Mouse (Mus musculus): ENCODE data around the gene Gjc1. TPM values are rescaled to one million over a fixed set of nuclear protein-coding genes. Genes with fewer than 3 reads are reported as not detected.

The Gjc1 gene
- polyA plus RNA-seq, 1 experiment from 2014 or later = not detected

DNA sequence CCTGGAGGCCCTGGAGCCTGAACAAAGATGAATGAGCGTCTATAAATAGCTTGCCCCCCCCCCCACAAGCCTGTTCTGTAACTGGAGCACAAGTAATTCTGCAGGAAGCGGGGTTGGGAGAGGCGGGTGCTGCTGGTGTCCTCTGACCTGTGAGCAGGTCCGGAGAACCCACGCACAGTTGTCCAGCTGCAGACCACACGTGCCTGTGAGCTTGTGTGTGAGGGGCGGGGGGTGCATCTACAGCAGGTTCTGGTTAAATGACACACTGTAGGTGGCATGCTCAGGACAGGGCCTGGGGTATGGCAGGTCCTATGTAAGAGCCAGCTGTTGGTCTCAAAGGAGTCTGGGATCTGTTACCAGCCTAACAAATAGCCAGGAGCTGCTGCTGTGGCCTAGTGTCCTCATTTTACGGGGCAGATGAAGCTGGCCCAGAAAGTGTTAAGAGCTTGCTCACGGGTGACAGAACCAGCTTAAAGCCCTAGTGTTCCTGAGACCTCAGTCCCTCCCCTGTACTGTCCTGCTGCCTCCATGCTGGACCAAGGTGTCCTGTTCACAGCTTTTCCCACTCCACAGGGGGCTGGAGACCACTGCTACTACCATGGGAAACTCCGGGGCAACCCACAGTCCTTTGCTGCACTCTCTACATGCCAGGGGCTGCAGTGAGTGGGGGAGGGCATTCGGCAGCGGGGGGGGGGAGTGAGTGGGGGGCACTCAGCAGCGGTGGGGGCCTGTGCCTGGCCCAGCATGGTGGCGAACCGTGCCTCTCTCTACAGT lies 48.7 kb downstream of the Gjc1 start:
- no peaks in the 10 kb centered on the region for H3K79me2 ChIP-seq (ENCODE audit: inconsistent target)
- 84% methylated on average over 15 of the region's 15 CpGs for WGBS (ENCODE audit: missing documents)

DNA sequence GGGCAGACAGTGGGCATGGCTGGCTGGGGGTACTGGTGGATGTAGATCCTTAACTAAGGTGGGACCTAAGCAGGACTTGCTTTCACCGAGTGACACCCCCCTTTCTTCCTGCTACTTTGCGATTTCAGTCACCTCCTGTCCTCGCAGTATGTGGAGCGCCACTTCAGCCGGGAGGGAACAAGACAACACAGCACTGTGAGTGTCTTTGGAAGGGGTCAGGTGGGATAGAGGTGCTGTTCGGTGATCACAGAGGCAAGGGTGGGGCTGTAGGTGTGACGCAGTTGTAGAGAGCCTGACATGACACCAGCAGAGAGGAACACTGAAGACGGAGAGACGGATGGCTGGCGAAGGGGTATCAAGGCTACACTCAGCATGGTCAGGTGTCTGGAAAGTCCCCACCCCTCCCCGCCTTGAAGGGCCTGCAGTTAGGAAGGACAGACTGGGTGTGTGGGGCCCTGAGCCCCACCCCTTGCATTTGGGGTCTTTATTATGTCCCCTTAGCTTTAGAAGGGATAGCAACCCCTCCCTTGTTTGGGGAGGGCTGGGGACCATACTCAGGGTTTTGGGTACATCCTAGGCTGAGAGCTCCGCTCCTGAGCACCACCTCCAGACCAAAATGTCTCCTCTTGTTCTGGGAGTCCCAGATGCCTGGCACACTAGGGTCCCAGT lies 49.4 kb downstream of the Gjc1 start:
- Histone ChIP-seq H3K27ac (no peak overlapping the region), H3K36me3 (ENCODE audit: inconsistent target) (no peaks in the 10 kb centered on the region), H3K79me2 (ENCODE audit: inconsistent target) (no peaks in the 10 kb centered on the region), H3K4me3 (ENCODE audit: inconsistent target) (no peak overlapping the region)
- WGBS (ENCODE audit: missing documents) = 88% methylated on average over 12 of the region's 12 CpGs

More for the DNA sequence above, 48.7 kb downstream of the Gjc1 start:
- Histone ChIP-seq H3K27ac (no peak overlapping the region), H3K36me3 (ENCODE audit: inconsistent target) (no peaks in the 10 kb centered on the region), H3K4me3 (ENCODE audit: inconsistent target) (no peak overlapping the region)

DNA sequence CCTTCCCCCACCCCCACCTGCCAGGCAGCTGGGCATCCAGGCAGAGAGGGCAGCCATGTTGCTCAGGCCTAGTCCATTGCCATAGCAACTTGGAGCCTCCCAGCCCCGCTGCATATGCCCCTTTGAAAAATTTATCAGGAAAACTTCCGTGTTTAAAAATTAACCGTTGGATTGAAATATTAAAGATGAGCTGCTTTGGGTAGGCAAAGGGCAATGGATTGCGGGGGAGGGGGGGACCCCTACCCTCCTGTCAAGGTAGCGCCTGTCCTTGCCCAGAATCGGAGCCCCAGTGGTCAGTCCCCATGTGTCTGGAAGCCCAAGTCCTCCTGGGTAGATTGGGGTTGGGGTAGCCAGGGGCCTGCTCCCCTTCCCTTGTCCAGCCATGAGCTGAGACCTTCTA lies 50.4 kb downstream of the Gjc1 start:
- WGBS (ENCODE audit: missing documents) = 90% methylated on average over 6 of the region's 6 CpGs
- H3K36me3 ChIP-seq (ENCODE audit: inconsistent target) = no peaks in the 10 kb centered on the region
- H3K27ac ChIP-seq = no peak overlapping the region
- H3K79me2 ChIP-seq (ENCODE audit: inconsistent target) = no peaks in the 10 kb centered on the region
- no peak overlapping the region for H3K4me3 ChIP-seq (ENCODE audit: inconsistent target)

DNA sequence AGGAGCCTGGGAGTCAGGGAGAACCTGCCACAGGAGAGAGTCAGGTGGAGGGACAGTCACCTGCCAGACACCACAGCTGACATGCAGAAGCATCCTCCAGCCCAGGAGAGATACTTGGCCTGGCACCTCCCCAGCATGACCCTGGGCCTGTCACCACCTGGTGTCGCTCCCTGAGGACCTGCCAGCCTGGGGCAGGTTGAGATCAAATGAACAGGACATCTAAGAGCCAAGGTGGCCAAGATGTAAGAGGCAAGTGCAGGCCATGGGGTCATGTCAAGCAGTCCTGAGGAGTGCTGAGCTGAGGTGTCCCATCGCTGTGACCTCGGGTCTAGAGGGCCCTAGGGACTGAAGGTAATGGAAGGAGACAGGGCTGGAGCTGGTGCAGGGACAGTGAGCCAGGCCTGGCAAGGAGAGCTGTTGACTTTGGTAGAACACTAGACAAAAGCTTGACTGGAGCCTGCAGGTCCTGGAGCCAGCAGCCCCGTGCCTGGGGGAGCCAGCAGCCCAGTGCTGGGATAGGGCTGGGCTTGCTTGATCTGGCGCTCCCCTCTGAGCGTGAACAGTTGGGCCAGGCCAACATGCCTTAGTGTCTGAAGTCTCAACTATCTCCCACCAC lies 52.3 kb downstream of the Gjc1 start:
- Histone ChIP-seq H3K79me2 (ENCODE audit: inconsistent target) (no peaks in the 10 kb centered on the region), H3K36me3 (ENCODE audit: inconsistent target) (no peaks in the 10 kb centered on the region), H3K4me3 (ENCODE audit: inconsistent target) (no peak overlapping the region), H3K27ac (no peak overlapping the region)
- WGBS (ENCODE audit: missing documents) = 89% methylated on average over 6 of the region's 6 CpGs

DNA sequence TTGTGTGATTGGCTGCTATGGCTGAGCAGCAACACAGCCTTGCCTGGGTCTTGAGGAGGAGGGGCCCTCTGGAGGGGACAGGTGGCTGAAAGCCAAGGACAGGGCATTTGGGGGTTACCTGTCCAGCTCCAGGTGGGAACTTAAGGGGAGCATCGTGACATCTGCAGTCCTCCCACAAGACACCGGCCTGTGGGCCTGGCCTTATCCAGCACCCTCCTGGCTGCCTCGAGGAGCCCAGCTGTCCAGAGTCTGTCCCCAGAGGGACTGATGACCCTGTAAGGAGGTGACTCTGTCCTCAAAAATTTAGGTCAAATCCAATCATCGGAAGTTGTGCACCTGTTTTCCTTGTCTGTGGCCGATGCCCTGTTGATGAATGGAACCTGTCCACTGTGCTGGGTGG lies 54.1 kb downstream of the Gjc1 start:
- no peaks in the 10 kb centered on the region for H3K36me3 ChIP-seq (ENCODE audit: inconsistent target)
- 95% methylated on average over 5 of the region's 5 CpGs for WGBS (ENCODE audit: missing documents)
- no peak overlapping the region for H3K27ac ChIP-seq
- no peaks in the 10 kb centered on the region for H3K79me2 ChIP-seq (ENCODE audit: inconsistent target)
- no peak overlapping the region for H3K4me3 ChIP-seq (ENCODE audit: inconsistent target)

DNA sequence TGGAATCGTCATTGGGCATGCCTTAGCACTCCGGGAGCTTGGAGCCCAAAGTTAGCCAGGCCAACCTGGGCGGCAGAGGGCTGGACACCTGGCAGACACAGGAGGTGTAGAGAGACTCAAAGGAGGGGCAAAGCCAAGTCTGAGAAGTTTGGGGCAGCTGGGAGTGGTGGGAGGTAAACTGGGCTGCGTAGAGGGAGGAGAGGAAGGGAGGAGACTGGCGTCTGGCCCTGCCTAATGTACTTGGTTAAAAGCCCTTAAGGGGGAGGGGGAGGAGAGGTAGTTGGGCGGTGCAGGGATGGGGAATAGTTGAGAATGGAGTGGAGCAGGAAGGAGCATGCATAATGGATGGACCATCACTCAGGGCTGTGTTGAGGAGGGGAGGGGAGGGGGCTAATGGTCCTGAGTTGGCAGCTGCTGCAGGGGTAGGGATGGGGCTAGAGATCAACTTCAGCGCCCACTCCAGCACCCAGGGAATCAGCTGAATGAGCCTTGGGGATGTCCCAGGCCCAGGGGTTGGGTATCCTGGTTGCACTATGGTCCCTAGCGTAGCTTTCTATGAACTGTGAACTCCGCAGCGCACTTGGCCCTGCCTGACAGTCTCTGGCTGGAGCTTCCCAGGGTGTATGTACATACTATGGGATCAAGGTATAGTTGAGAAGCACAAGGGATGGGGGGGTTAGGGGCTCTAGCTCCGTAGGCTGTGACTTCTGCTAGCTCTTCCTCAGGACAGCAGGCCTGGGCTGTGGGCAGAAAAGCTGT lies 56.3 kb downstream of the Gjc1 start:
- no peaks in the 10 kb centered on the region for H3K79me2 ChIP-seq (ENCODE audit: inconsistent target)
- H3K4me3 ChIP-seq (ENCODE audit: inconsistent target) = no peak overlapping the region
- H3K36me3 ChIP-seq (ENCODE audit: inconsistent target) = no peaks in the 10 kb centered on the region
- H3K27ac ChIP-seq = no peak overlapping the region
- 90% methylated on average over 11 of the region's 11 CpGs for WGBS (ENCODE audit: missing documents)

DNA sequence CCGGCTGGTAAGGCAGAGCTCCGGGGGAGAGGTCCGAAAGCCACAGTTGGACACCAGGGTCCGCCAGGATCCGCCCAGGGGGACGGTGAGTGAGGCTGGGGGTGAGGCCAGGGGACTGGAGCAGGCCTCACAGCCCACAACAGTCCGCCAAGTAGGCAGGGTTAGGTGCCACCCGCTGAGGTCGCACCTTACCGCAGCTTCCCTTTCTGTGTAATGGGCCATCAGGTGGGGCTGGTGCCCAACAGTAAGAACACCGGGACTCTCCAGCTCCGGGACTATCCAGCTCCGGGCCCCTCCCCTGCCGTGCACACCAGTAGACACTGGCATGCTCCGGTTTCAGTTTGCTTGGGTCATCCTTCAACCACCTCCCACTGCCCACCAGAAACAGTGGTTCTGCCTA lies 57.3 kb downstream of the Gjc1 start:
- Histone ChIP-seq H3K79me2 (ENCODE audit: inconsistent target) (no peaks in the 10 kb centered on the region), H3K27ac (no peak overlapping the region), H3K36me3 (ENCODE audit: inconsistent target) (no peaks in the 10 kb centered on the region), H3K4me3 (ENCODE audit: inconsistent target) (no peak overlapping the region)
- WGBS (ENCODE audit: missing documents) = 9% methylated on average over 15 of the region's 15 CpGs

DNA sequence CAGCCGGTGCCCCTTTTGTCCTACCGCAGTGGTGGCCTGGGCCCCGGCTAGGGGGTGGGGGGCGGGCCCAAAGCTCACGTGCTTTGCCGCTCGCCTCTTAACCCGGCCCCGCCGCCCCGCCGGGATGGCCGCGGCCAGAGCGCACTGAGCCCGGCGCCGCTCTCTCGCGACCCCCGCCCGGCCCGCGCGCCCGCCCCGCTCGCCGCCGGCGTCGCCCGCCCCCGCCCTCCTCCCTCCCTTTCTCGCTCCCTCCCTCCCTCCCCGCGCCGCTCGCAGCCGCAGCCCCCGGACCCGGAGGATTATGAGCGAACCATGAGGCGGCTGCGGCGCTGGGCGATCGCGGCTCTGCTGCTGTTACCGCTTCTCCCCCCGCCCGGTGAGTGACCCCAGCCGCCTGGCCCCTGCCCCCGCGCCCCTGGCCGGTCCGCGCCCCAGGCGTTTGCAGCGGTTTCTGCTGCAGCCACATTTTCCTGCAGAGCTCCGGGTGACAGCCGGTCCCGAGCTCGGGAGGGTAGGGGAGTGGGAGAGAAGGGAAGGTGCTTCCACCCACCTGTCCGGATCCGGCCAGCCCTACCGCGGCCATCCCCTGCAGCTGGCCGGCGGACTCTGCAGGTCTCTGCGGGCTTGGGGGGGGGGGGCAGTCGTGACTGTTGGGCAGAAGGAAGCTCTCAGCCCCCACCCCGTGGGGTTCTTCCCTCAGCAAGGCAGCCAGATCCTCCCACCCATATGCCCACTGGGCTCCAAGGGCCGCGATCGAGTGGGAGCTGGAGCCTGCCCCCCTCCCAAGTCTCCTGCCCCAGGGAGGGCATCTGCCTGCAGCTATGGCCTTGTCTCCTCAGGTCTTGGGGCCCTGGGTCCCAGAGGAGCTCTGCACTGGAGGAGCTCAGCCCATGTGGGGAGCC lies 57.9 kb downstream of the Gjc1 start, which contains the start of gene Adam11:
Adam11 (plus strand) TSS at position 131 of the 902 bp plus-strand sequence.
- H3K27ac ChIP-seq = no peak within 1 kb of the TSS
- no peaks in the 10 kb centered on the region for H3K79me2 ChIP-seq (ENCODE audit: inconsistent target)
- H3K4me3 ChIP-seq (ENCODE audit: inconsistent target) = no peak within 1 kb of the TSS
- no peaks in the 10 kb centered on the region for H3K36me3 ChIP-seq (ENCODE audit: inconsistent target)
- WGBS (ENCODE audit: missing documents) = under 1% methylated on average over 32 of the region's 76 CpGs

DNA sequence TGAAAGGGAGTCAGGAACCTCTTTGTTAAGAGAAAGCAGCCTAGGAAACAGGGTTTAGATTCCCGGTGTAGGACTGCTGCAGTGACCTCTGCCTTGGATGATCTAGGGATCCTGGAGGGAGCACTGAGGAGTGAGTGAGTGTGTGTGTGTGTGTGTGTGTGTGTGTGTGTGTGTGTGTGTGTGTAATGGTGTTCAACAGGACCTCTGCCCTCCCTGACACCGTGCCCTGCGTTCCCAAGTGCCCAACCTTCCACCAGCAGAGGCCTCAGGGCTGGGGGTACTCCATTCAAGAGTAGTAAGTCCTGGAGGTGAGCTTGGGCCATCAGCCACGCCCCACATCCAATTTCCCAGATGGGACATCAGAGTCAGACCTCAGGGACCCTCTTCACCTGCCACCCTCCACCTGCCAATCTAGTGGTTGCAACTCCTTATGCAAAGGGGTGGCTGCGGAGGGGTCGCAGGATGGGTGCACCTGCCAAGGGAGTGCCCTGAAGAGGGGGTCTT lies 58.6 kb downstream of the Gjc1 start:
- Histone ChIP-seq H3K27ac (no peak overlapping the region), H3K79me2 (ENCODE audit: inconsistent target) (no peaks in the 10 kb centered on the region), H3K4me3 (ENCODE audit: inconsistent target) (no peak overlapping the region)

DNA sequence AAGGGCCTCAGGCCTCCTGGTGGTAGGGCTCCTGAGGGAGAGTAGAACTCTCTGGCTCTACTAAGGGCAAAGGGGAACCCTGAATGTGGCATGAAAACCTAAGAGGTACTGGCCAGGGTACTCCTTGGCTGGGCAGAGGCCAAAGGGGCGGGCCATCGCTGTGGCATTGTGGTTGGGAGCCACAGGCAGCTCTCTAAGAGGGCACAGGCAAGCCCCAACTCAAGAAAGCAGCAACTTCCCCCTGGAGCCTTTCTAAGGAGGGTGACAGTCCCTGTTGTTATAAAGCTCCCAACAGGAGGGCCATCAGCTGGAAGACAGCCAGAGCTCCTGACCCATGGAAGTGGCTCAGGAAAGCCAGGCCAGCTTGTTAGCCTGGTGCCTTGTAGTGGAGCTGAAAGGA lies 60.5 kb downstream of the Gjc1 start:
- 14% methylated on average over 2 of the region's 2 CpGs for WGBS (ENCODE audit: missing documents)
- H3K79me2 ChIP-seq (ENCODE audit: inconsistent target) = no peaks in the 10 kb centered on the region
- no peaks in the 10 kb centered on the region for H3K36me3 ChIP-seq (ENCODE audit: inconsistent target)
- H3K4me3 ChIP-seq (ENCODE audit: inconsistent target) = no peak overlapping the region
- no peak overlapping the region for H3K27ac ChIP-seq

More for the DNA sequence above, 58.6 kb downstream of the Gjc1 start:
- H3K36me3 ChIP-seq (ENCODE audit: inconsistent target) = no peaks in the 10 kb centered on the region
- 47% methylated on average over 4 of the region's 6 CpGs for WGBS (ENCODE audit: missing documents)

DNA sequence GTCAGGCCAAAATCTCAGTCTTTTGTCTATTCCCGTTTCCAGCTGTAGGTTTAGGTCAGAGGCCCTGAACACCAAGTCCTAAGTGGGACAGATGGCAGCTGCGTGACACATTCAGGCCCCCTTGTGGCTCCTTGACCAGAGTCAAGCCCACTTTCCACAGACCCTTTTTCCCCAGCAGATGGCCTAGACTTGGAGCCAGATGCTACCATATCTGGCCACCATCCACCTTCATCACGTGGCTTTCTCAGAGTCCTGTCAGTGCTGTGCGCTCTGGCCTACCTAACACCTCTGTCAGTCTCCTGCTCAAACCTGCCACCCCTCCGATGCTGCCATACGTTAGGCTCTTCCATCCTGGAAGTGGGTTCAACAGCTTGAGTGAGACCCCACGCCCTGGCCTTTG lies 64.1 kb downstream of the Gjc1 start:
- Histone ChIP-seq H3K27ac (no peak overlapping the region), H3K36me3 (ENCODE audit: inconsistent target) (no peaks in the 10 kb centered on the region), H3K79me2 (ENCODE audit: inconsistent target) (no peaks in the 10 kb centered on the region), H3K4me3 (ENCODE audit: inconsistent target) (no peak overlapping the region)
- 87% methylated on average over 7 of the region's 7 CpGs for WGBS (ENCODE audit: missing documents)

DNA sequence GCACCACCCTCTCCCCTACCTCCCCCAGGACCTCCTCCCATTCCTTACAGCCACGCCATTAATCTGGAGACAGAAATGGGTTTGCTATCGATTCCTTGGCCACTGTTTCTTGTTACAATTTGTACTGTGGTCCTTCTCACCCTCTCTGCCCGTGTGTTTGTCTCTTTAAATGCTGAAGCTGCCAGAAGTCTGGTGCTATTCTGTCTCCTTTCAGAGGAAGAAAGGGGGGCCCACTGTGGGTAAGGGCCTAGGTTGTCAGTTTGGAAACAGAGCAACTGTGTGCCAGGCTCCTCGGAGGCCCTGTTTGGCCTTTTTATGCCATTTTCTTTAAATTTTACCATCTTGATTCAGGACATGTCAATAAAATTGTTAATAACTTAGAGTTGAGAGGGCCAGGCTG lies 65.1 kb downstream of the Gjc1 start:
- Histone ChIP-seq H3K79me2 (ENCODE audit: inconsistent target) (no peaks in the 10 kb centered on the region), H3K4me3 (ENCODE audit: inconsistent target) (no peak overlapping the region), H3K27ac (no peak overlapping the region), H3K36me3 (ENCODE audit: inconsistent target) (no peaks in the 10 kb centered on the region)
- WGBS (ENCODE audit: missing documents) = 22% methylated on average over 4 of the region's 4 CpGs

DNA sequence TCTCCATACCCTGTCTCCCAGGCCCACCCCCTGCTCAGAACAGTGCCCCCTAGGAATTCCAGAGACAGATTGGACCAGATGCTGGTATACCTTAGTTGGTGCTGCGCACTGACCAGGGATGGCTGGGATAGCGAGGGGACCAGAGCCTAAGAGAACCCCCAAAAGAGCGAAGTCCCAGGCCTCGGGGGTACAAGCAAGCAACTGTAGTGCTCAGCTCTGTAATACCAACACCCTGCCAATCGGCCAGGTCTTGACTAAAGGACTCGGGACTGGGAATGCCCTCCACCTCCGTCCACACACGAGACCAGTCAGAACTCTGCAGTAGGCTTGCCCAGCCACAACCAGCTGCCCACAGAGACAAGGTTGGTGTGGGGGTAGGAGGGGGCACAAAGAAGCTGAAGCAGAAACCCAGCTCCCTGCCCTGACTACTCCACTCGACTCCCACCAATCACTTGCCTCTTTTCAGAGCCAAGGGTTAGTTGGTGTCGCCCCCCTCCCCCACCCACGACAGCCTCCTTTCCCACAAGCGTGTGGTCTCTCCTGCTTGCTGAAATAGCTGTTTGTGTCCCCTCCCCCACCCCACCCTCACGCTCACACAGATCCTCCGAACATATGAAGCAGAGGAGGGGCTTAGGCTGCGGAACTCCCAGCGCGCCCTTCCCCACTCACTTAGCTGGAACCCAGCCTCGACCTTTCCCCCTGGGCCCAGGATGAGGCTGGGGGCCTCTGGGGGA lies 65.7 kb downstream of the Gjc1 start:
- no peak overlapping the region for H3K27ac ChIP-seq
- no peak overlapping the region for H3K4me3 ChIP-seq (ENCODE audit: inconsistent target)
- 24% methylated on average over 18 of the region's 18 CpGs for WGBS (ENCODE audit: missing documents)

More for the DNA sequence above, 65.7 kb downstream of the Gjc1 start:
- no peaks in the 10 kb centered on the region for H3K79me2 ChIP-seq (ENCODE audit: inconsistent target)
- no peaks in the 10 kb centered on the region for H3K36me3 ChIP-seq (ENCODE audit: inconsistent target)

All from macrophage (primary cell).